Mouse (Mus musculus): ENCODE results near the gene Pip5k1b. TPM values are rescaled to one million over a fixed set of nuclear protein-coding genes. Genes with fewer than 3 reads are reported as not detected.
A peak's percentile ranks its signal among the peaks of the same experiment; 100 is the strongest.
"Not testable (repeated sequence)": the region's sequence is repeated elsewhere in the genome, so short reads cannot be mapped to it uniquely, and the experiment has no call there.

The Pip5k1b gene
- polyA plus RNA-seq, 1 experiment = 3.1 TPM

DNA sequence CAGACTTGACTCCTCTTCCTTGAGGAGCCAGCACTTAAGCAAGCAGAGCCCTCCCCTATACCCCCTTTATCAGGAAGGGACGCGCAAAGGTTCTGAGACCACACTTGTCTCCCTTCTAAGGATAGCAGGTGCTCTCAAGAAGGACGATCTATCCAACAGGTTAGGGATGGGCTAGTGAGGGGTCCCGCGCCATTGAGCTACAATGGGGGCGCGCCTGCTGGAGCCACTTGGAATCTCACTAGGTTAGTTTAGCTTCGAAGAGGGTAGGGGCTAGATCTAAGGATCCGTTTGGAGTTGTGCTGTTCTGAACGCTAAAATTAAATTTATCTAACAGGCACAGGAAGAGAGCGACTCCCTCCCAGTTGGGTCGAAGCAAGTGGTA lies 904 bp upstream of the Pip5k1b start:
- TF ChIP-seq GATA1 (IDR thresholded peaks at IDR 0.05; ENCODE audit: low read length) (no peak), TAL1 (IDR thresholded peaks at IDR 0.05; ENCODE audit: low read length) (no peak)
- Histone ChIP-seq H3K9me3 (ENCODE audit: control insufficient read depth, low read length) (peaks cover 5% of the 10 kb centered on the region; the same call in 1 of the 2 replicates), H3K36me3 (ENCODE audit: control insufficient read depth) (peaks cover 18% of the 10 kb centered on the region), H3K4me1 (ENCODE audit: control insufficient read depth) (peaks cover 44% of the 10 kb centered on the region), H3K4me3 (replicated peaks) (peak overlapping the region; percentile 100), H3K27me3 (ENCODE audit: control insufficient read depth) (peaks cover 50% of the 10 kb centered on the region)

DNA sequence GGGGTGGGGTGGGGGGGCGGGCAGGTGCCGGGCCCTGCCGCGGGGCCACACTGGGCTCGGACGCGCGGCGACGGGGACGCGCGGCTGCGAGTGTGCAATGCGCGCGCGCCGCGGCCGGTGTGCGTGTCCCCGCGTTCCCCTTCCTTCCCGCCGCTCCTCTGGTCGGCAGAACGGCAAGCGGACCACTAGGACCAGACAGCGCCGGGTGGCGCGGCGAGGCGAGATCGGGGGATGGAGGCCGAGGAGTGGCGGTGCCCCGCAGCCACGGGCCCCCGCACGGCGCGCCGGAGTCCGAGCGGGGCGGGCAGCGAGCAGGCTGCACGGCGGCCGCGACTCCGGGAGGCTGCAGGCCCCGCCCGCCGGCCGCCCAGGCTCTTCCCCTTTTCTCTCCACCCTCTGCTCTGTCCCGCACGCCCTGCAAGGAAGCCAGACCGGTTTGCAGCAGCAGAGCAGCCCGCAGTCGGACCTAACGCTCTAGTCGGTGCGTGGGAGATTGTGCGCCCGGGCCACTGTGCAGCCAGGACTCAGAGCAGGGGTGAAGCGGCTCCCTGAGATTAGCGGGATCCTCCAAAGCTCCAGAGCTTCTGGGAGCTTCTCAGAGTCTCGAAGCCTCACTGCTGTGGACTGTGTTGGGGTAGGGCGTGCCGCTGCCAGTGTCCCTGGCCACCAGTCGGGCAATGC lies 372 bp upstream of the Pip5k1b start:
- Histone ChIP-seq H3K9me3 (ENCODE audit: control insufficient read depth, low read length) (peaks cover 5% of the 10 kb centered on the region; the same call in 1 of the 2 replicates), H3K36me3 (ENCODE audit: control insufficient read depth) (peaks cover 20% of the 10 kb centered on the region), H3K4me1 (ENCODE audit: control insufficient read depth) (peaks cover 49% of the 10 kb centered on the region), H3K27me3 (ENCODE audit: control insufficient read depth) (peaks cover 50% of the 10 kb centered on the region), H3K4me3 (replicated peaks) (peak overlapping the region; percentile 100)
- TF ChIP-seq TAL1 (IDR thresholded peaks at IDR 0.05; ENCODE audit: low read length) (no peak), GATA1 (IDR thresholded peaks at IDR 0.05; ENCODE audit: low read length) (no peak)

DNA sequence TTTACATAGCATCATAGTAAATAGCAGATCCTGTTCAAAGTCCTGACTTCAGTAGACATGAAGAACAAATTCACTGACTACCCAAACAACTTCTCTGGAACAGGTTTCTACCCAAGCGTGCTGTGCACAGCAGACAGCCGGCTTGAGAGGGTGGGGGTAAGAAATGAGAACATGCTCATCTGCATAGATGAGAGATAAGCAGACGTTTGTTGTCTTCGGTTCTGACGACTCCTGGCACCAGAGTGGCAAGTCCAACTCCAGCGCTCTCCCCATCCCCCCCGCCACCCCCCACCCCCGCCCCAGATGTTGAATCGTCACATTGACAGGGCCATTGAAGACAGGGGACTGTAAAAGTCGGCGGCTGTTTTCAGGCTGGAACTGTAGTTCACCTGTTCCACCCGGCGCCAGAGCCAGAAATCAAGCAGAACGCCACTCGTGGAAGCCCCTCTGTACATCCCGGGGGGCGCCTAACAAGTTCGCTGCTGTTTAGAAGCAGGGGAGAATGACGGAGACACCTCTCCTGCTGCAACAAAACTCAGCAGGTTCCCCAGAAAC lies 684 bp downstream of the Pip5k1b start:
- Histone ChIP-seq H3K9me3 (ENCODE audit: control insufficient read depth, low read length) (no peaks in the 10 kb centered on the region), H3K4me1 (ENCODE audit: control insufficient read depth) (peaks cover 58% of the 10 kb centered on the region), H3K27me3 (ENCODE audit: control insufficient read depth) (peaks cover 40% of the 10 kb centered on the region), H3K36me3 (ENCODE audit: control insufficient read depth) (peaks cover 29% of the 10 kb centered on the region), H3K4me3 (replicated peaks) (peak overlapping the region; percentile 100)
- TF ChIP-seq TAL1 (IDR thresholded peaks at IDR 0.05; ENCODE audit: low read length) (no peak), GATA1 (IDR thresholded peaks at IDR 0.05; ENCODE audit: low read length) (peak; percentile 75)

DNA sequence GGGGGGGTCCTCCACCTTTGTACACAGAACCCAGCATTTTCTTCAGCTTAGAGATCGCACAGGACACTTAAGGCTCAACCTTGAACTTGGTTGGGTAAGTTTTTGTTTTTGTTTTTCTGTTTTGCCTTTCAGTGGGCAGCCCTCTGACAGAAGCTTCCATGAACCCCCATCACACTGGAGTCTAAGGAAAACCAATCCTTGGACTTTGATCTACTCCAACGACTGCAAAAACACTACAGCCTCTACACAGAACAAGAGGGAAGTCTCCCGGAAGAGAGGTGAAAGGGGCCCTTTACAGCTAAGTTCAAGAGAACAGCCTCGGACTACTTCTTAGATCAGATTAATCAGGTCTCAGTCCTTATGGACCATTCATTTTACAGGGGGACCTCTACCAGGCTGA lies 1.2 kb downstream of the Pip5k1b start:
- H3K36me3 ChIP-seq (ENCODE audit: control insufficient read depth) = peaks cover 34% of the 10 kb centered on the region
- H3K9me3 ChIP-seq (ENCODE audit: control insufficient read depth, low read length) = no peaks in the 10 kb centered on the region
- peak overlapping the region; percentile 100 for H3K4me3 ChIP-seq (replicated peaks)
- TF ChIP-seq GATA1 (IDR thresholded peaks at IDR 0.05; ENCODE audit: low read length) = no peak
- no peak for TF ChIP-seq TAL1 (IDR thresholded peaks at IDR 0.05; ENCODE audit: low read length)
- peaks cover 36% of the 10 kb centered on the region for H3K27me3 ChIP-seq (ENCODE audit: control insufficient read depth)
- peaks cover 59% of the 10 kb centered on the region for H3K4me1 ChIP-seq (ENCODE audit: control insufficient read depth)

DNA sequence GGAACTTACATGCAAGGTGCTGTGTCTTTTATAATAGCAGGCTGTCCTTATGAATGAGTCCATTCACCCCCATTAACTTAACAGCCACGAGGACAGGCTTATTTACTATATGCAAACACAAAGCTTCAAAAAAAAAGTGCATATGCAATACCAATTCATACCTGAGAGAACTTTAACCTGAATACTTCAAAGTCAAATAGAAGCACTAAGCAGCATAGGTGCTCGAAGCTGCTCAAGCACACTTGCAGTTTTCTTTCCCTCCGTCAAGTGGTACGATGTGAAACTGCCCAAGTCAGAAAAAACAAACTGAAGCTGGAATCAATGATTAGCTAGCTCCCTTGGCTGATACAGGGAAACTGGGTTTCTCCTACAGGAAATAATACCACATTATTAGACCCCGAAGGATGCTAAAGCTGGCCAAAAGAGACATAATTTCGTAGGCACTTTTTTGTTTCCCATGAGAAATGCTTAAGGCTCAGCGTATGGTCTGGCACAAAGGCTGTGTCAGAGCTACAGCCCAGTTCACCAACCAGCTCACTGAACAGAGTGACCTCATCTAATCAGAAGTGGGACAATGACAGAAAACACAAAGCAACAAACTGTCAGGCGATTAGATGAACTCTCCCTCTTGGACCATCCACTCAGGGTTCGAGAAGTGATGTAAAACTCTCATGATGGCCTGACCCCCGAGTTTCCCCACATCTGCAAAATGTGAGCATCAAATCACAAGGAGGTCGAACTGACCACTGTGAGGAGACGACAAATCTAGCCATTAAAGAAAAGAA lies 2.2 kb downstream of the Pip5k1b start:
- Histone ChIP-seq H3K27me3 (ENCODE audit: control insufficient read depth) (peaks cover 27% of the 10 kb centered on the region), H3K36me3 (ENCODE audit: control insufficient read depth) (peaks cover 41% of the 10 kb centered on the region), H3K4me3 (replicated peaks) (peak overlapping the region; percentile 100), H3K4me1 (ENCODE audit: control insufficient read depth) (peaks cover 58% of the 10 kb centered on the region), H3K9me3 (ENCODE audit: control insufficient read depth, low read length) (peaks cover 4% of the 10 kb centered on the region)
- TF ChIP-seq TAL1 (IDR thresholded peaks at IDR 0.05; ENCODE audit: low read length) (no peak), GATA1 (IDR thresholded peaks at IDR 0.05; ENCODE audit: low read length) (no peak)

DNA sequence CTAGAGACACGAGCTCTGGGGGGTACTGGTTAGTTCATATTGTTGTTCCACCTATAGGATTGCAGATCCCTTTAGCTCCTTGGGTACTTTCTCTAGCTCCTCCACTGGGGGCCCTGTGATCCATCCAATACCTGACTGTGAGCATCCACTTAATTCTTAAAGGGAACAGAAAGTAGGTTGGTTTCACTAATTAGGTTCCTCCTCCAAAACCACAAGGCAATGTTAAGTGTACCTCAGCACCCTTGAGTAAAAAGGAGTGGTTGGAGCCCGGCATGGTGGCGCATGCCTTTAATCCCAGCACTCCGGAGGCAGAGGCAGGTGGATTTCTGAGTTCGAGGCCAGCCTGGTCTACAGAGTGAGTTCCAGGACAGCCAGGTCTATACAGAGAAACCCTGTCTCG lies 3.0 kb downstream of the Pip5k1b start:
- peaks cover 60% of the 10 kb centered on the region for H3K4me1 ChIP-seq (ENCODE audit: control insufficient read depth)
- peaks cover 22% of the 10 kb centered on the region for H3K27me3 ChIP-seq (ENCODE audit: control insufficient read depth)
- peaks cover 49% of the 10 kb centered on the region for H3K36me3 ChIP-seq (ENCODE audit: control insufficient read depth)
- H3K9me3 ChIP-seq (ENCODE audit: control insufficient read depth, low read length) = peaks cover 12% of the 10 kb centered on the region
- H3K4me3 ChIP-seq (replicated peaks) = not testable (repeated sequence)

DNA sequence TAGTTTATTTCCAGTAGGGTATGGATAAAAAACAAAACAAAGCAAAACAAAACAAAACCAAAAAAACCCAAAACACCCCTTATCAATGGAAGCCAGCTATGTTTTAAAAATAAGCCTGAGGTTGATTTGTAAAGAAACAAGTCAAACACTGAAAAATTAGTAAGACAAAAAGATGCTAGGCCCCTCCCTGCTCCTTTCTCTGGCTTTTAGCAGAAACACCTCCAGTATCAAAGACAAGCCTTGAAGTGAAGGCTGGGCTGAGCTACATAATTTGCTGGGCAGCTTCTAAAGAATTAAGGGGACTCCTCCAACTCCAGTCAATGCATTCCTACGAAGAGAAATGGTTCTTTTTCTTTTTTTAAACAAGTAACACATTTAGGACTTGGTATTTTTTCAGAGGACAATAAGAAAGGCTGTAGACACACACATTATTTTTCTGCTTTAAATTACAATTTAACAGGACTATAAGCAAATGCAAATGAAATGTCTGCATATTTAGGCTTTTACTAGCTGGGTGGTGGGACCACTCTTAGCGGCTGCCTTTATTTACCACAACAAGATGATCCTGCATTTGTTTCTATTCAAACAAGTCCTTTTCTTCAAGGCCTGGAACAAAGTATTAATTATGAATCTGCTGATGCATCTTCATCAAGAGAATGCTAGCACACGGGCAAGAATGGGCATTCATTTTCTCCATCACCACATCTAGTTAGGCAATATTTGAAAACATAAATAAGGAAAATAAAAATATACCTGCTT lies 4.3 kb downstream of the Pip5k1b start:
- TF ChIP-seq TAL1 (IDR thresholded peaks at IDR 0.05; ENCODE audit: low read length) (no peak), GATA1 (IDR thresholded peaks at IDR 0.05; ENCODE audit: low read length) (no peak)
- peaks cover 56% of the 10 kb centered on the region for H3K4me1 ChIP-seq (ENCODE audit: control insufficient read depth)
- peaks cover 54% of the 10 kb centered on the region for H3K36me3 ChIP-seq (ENCODE audit: control insufficient read depth)
- H3K4me3 ChIP-seq (replicated peaks) = no peak overlapping the region
- peaks cover 9% of the 10 kb centered on the region for H3K27me3 ChIP-seq (ENCODE audit: control insufficient read depth)
- H3K9me3 ChIP-seq (ENCODE audit: control insufficient read depth, low read length) = peaks cover 16% of the 10 kb centered on the region

DNA sequence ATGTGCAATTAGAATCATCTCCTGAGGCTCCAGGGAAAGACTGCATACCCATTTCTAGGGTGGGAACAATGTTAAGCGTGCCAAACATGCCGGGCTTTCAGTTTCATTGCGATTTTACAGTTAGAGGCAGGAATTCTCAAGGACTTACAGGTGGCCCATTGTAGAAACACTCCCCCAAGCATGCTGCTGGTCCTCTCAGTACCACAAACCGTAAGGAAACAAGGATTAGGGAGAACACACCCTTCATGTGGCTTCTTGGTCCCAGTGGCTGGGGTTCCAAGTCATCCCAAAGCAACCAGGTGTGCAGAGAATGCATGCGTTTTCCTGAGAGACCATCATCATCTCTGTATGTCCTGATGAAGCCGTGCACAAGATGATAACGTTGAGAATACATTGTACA lies 4.9 kb downstream of the Pip5k1b start:
- peaks cover 59% of the 10 kb centered on the region for H3K4me1 ChIP-seq (ENCODE audit: control insufficient read depth)
- peaks cover 56% of the 10 kb centered on the region for H3K36me3 ChIP-seq (ENCODE audit: control insufficient read depth)
- H3K9me3 ChIP-seq (ENCODE audit: control insufficient read depth, low read length) = peaks cover 16% of the 10 kb centered on the region
- no peak overlapping the region for H3K4me3 ChIP-seq (replicated peaks)
- no peak for TF ChIP-seq TAL1 (IDR thresholded peaks at IDR 0.05; ENCODE audit: low read length)
- TF ChIP-seq GATA1 (IDR thresholded peaks at IDR 0.05; ENCODE audit: low read length) = no peak
- peaks cover 6% of the 10 kb centered on the region; the same call in 1 of the 2 replicates for H3K27me3 ChIP-seq (ENCODE audit: control insufficient read depth)
